Mouse (Mus musculus) liver, embryonic 12.5 days (tissue): ENCODE measurements around the gene Pbxip1. TPM values are rescaled to one million over a fixed set of nuclear protein-coding genes. Genes with fewer than 3 reads are reported as not detected.

ENCODE experiments used
- ATAC-seq: fragments of 200-750 bp; cut with Nextera tagmentation; 2 replicates; pipeline ENCODE4 v1.8.0; 2017; ENCODE audit warnings: moderate number of reproducible peaks, mild to moderate bottlenecking, moderate library complexity
- H3K27ac ChIP-seq: fragments of 300-500 bp; sonication (generic); 2 replicates; pipeline ENCODE4 v1.5.1; 2016; ENCODE audit warnings: mild to moderate bottlenecking
- H3K27me3 ChIP-seq: fragments of 300-500 bp; sonication (generic); replicated peaks from 2 replicates; pipeline ENCODE4 v1.6.1; 2016; ENCODE audit warnings: mild to moderate bottlenecking, moderate library complexity
- H3K36me3 ChIP-seq: fragments of 300-500 bp; sonication (generic); 2 replicates; pipeline ENCODE4 v1.6.1; 2016; ENCODE audit warnings: mild to moderate bottlenecking, moderate library complexity
- H3K4me1 ChIP-seq: fragments of 300-500 bp; sonication (generic); 2 replicates; pipeline ENCODE4 v1.6.1; 2016
- H3K4me2 ChIP-seq: fragments of 300-500 bp; sonication (generic); 2 replicates; pipeline ENCODE4 v1.6.1; 2016; ENCODE audit warnings: mild to moderate bottlenecking, moderate library complexity
- H3K4me3 ChIP-seq: fragments of 300-500 bp; sonication (generic); 2 replicates; pipeline ENCODE4 v1.5.1; 2016; ENCODE audit warnings: mild to moderate bottlenecking, moderate library complexity
- H3K9ac ChIP-seq: fragments of 300-500 bp; sonication (generic); 2 replicates; pipeline ENCODE4 v1.6.1; 2016; ENCODE audit warnings: mild to moderate bottlenecking, moderate library complexity
- H3K9me3 ChIP-seq: fragments of 300-500 bp; sonication (generic); replicated peaks from 2 replicates; pipeline ENCODE4 v1.6.1; 2016; ENCODE audit warnings: mild to moderate bottlenecking, moderate library complexity
- WGBS: fragments of 180-500 bp; shearing (Covaris S2); methylation state at CpG from one replicate; pipeline ENCODE4 v1.1.7; 2016; ENCODE audit not compliant: insufficient replicate concordance; 5-methylcytosine and 5-hydroxymethylcytosine counted together
- polyA plus RNA-seq: library from polyadenylated mRNA; unstranded; fragments of >200 nt; fragmentation: Nextera tagmentation; extraction: Ambion mirVana; gene quantifications from 2 replicates; pipeline ENCODE4 v1.2.1, GENCODE M21; 2016

Pbxip1 gene
- polyA plus RNA-seq, 1 experiment from 2014 or later: 9.2 TPM

DNA sequence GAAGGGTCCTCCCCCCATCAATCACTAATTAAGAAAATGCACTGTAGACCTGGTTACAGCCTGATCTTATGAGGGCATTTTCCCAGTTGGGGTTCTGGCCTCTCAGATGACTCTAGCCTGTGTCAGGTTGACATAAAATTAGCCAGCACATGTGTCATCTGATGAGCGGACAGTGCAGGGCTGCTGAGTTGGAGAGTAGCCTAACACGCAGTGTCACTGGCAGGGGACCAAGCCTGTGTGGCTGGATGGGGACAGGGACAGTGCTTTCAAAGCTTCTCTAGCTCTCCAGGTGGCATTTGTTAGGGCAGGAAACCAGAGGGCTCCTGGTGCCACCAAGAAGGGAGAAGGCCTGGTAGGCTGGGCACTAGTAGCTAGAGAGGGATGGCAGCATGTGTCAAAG lies 4.2 kb downstream of the Pbxip1 start:
- Histone ChIP-seq H3K36me3 (peaks cover 12% of the 10 kb centered on the region), H3K9me3 (no peaks in the 10 kb centered on the region), H3K4me2 (no peak overlapping the region), H3K4me1 (peaks cover 24% of the 10 kb centered on the region), H3K27me3 (no peaks in the 10 kb centered on the region), H3K9ac (no peak overlapping the region), H3K4me3 (no peak overlapping the region), H3K27ac (no peak overlapping the region)
- no peak for ATAC-seq
- WGBS: 84% methylated on average over 2 of the region's 2 CpGs

DNA sequence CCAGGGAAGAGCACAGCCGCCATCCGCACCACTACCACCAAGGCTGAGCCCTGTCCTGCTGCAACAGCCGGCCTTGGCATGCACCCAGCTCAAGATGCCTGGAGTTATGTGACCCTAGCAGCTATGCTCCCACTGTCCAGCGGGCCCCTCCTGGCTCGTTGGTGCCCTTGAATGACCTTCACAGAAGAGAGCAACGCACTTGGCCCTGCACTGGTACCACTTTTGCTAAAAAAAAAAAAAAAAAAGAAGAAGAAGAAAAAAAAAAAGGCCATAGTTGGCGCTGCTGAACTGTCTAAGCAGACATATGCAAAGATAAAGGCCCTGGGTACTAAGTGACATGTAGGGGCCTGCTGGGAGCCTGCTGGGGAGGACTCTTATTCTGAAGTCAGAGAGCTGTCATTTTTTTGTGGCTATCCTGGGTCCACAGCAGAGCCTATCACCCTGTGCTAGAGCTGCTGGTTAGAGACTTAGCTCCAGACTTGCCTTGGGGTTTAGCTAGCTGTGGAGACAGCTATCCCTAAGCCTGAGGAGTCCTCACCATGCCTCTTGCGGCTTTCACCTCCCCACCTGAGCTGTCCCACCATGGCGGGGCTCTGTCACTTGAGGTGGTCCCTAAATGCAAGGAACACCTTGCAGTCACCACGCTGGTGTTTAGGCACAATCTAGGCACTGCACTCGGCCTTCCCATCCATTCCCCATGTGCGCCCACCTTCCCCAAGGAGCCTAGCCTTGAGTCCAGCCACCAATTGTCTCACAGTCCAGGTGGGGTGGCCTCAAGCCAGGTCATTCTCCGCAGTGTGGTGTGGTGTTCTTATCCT lies 12.4 kb downstream of the Pbxip1 start:
- H3K27ac ChIP-seq: peak overlapping the region; percentile 53
- no peaks in the 10 kb centered on the region for H3K9me3 ChIP-seq
- H3K4me3 ChIP-seq: 0 out of 2 replicates have a peak overlapping the region, but pooled peaks have one; percentile 2
- peak overlapping the region; percentile 46 for H3K4me2 ChIP-seq
- H3K27me3 ChIP-seq: no peaks in the 10 kb centered on the region
- peak overlapping the region; percentile 46 for H3K9ac ChIP-seq
- 30% methylated on average over 13 of the region's 13 CpGs for WGBS
- peak; percentile 82 for ATAC-seq
- peaks cover 43% of the 10 kb centered on the region for H3K4me1 ChIP-seq
- peaks cover 22% of the 10 kb centered on the region for H3K36me3 ChIP-seq

GRCm38 (mm10) chr3:89449541-89449940 lies 13.0 kb downstream of the Pbxip1 start:
- Histone ChIP-seq H3K4me1 (peaks cover 45% of the 10 kb centered on the region), H3K36me3 (peaks cover 22% of the 10 kb centered on the region), H3K9me3 (no peaks in the 10 kb centered on the region), H3K4me2 (peak overlapping the region; percentile 46), H3K27ac (peak overlapping the region; percentile 53), H3K4me3 (0 out of 2 replicates have a peak overlapping the region, but pooled peaks have one; percentile 2), H3K9ac (peak overlapping the region; percentile 46), H3K27me3 (no peaks in the 10 kb centered on the region)
- 14% methylated on average over 7 of the region's 7 CpGs for WGBS
- ATAC-seq: peak; percentile 67

DNA sequence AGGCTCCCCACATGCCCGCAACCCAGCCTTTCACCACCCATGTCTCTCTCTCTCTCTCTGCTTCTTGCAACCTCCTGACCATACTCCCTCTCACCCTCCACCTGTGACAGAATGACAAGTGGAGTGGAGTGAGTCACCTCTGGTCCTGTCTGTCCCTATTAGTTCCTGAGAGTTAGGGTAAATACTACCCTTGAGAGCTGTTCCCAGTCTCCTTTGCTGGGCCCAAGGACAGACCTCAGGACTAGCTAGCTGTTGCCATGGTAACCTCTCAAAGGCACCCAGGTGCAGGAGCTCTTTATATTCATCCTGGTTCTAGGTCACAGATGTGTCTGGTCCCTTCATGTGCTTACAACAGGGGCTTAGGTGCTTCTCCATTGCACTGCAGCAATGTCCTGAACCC lies 15.4 kb downstream of the Pbxip1 start:
- no peak for ATAC-seq
- Histone ChIP-seq H3K4me1 (peaks cover 54% of the 10 kb centered on the region), H3K27ac (no peak overlapping the region), H3K4me3 (no peak overlapping the region), H3K27me3 (no peaks in the 10 kb centered on the region), H3K36me3 (0 out of 2 replicates have a peak, but pooled peaks cover 5% of the 10 kb centered on the region), H3K9me3 (no peaks in the 10 kb centered on the region), H3K9ac (no peak overlapping the region), H3K4me2 (no peak overlapping the region)
- 71% methylated on average over 1 of the region's 1 CpGs for WGBS

GRCm38 (mm10) chr3:89454401-89455177 lies 18.1 kb downstream of the Pbxip1 start, which contains the start of gene Pmvk:
TSS of gene Pmvk (plus strand) at chr3:89454541.
- Histone ChIP-seq H3K9me3 (no peaks in the 10 kb centered on the region), H3K27me3 (no peaks in the 10 kb centered on the region), H3K4me2 (no peak within 1 kb of the TSS), H3K4me1 (peaks cover 57% of the 10 kb centered on the region), H3K9ac (no peak within 1 kb of the TSS), H3K36me3 (no peaks in the 10 kb centered on the region), H3K4me3 (no peak within 1 kb of the TSS), H3K27ac (no peak within 1 kb of the TSS)
- 65% methylated on average over 10 of the region's 10 CpGs for WGBS
- ATAC-seq: no peak

DNA sequence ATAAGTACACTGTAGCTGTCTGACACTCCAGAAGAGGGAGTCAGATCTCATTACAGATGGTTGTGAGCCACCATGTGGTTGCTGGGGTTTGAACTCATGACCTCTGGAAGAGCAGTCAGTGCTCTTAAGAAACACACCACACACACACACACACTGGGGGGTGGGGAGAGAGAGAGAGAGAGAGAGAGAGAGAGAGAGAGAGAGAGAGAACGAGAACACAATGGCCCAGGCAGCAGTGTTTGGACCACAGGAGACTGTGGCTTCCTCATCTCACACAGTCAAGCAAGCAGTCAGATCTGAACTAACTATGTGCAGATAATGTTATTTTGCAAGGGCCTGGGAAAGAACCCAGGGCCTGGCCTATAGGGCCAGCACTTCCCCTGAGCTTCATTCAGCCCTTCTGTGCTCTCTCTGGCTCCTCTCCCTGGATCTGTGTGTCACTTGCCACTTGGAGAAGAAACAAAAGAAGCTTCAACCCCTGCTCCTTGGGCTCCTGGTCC lies 19.3 kb downstream of the Pbxip1 start:
- H3K4me1 ChIP-seq: peaks cover 57% of the 10 kb centered on the region
- no peak overlapping the region for H3K4me3 ChIP-seq
- ATAC-seq: no peak
- H3K27me3 ChIP-seq: no peaks in the 10 kb centered on the region
- 0 out of 2 replicates have a peak, but pooled peaks cover 3% of the 10 kb centered on the region for H3K9me3 ChIP-seq
- H3K9ac ChIP-seq: no peak overlapping the region
- H3K36me3 ChIP-seq: 0 out of 2 replicates have a peak, but pooled peaks cover 4% of the 10 kb centered on the region
- no peak overlapping the region for H3K4me2 ChIP-seq
- H3K27ac ChIP-seq: no peak overlapping the region
- WGBS: 38% methylated on average over 1 of the region's 1 CpGs

GRCm38 (mm10) chr3:89456726-89457665 lies 20.5 kb downstream of the Pbxip1 start:
- Histone ChIP-seq H3K9ac (peak overlapping the region; percentile 17; the same call in 1 of the 2 replicates), H3K4me2 (peak overlapping the region; percentile 46), H3K4me3 (no peak overlapping the region), H3K9me3 (0 out of 2 replicates have a peak, but pooled peaks cover 3% of the 10 kb centered on the region), H3K36me3 (peaks cover 10% of the 10 kb centered on the region), H3K27me3 (no peaks in the 10 kb centered on the region), H3K4me1 (peaks cover 46% of the 10 kb centered on the region), H3K27ac (0 out of 2 replicates have a peak overlapping the region, but pooled peaks have one; percentile 84)
- peak; percentile 41 for ATAC-seq
- 35% methylated on average over 10 of the region's 10 CpGs for WGBS

DNA sequence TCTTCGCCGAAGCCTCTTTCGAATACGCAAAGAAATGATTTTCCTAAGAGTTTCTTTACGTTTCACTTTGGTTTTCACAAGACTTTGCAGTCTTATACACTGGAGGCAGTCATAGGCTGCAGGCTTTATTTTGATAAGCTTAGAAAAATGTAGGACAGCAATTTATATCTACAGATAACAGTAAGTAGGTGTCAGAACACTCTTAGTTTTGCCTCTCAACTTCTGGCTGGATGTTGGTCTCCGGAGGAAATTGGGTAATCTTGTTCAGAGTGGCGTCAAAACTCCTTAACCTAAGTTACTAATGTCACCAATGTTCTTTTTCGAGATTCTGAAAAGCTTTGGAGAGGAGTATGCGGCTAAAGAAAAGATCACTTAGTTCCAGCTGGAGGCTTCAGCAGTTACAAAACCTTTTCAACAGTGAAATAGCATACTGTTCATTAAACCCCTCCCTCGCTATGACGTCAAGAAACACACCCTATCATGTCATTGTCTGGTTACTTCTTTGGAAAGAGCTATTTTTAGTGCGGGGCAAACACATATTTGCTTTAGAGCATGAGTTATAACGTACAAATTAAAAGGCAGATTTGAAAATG lies 22.0 kb downstream of the Pbxip1 start:
- 0 out of 2 replicates have a peak, but pooled peaks cover 3% of the 10 kb centered on the region for H3K9me3 ChIP-seq
- H3K9ac ChIP-seq: peak overlapping the region; percentile 83; the same call in 1 of the 2 replicates
- peak overlapping the region; percentile 84 for H3K27ac ChIP-seq
- H3K4me2 ChIP-seq: peak overlapping the region; percentile 86
- H3K36me3 ChIP-seq: peaks cover 16% of the 10 kb centered on the region
- peak overlapping the region; percentile 71 for H3K4me3 ChIP-seq
- WGBS: 45% methylated on average over 13 of the region's 13 CpGs
- ATAC-seq: peak; percentile 63
- H3K4me1 ChIP-seq: peaks cover 46% of the 10 kb centered on the region
- no peaks in the 10 kb centered on the region for H3K27me3 ChIP-seq

DNA sequence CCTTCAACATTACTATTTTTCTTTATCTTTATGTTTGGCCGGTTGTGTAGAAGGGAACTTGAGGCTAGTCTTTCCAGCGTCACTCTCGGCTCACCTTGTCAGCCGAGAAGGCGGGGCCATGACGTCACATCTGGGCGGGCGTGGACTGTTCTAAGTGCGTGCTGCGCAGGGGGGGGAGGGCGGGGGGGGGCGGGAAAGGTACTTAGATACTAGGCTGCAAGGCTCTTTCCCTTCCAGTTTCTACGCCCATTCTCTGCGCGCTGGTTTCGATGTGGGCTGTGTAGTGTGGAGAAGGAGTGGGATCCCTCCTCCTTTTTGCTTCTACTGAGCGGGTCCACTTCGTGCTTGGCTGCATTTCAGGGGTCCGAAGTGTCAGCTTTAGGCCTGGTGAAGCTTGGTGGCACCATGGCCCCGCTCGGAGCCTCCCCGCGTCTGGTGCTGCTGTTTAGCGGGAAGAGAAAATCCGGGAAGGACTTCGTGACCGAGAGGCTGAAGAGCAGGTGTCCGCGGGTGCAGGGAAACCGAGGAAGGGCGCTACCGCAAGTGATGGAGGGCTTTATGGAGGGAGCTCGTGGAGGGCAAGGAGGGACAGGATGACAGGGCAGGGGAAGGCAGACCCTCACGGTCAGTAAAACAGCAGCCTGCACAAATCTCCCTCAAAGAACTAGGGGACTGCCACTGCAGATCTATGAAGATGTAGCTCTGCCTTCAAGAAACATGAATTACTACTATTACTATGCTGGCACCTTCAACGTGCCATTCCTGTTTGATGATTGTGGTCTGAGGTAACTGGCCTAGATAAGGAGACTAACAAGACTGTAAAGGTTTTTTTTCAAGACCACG lies 22.7 kb downstream of the Pbxip1 start:
- peak; percentile 85 for ATAC-seq
- H3K4me1 ChIP-seq: peaks cover 46% of the 10 kb centered on the region
- H3K4me3 ChIP-seq: peak overlapping the region; percentile 71
- H3K9ac ChIP-seq: peak overlapping the region; percentile 83
- H3K36me3 ChIP-seq: peaks cover 19% of the 10 kb centered on the region
- H3K9me3 ChIP-seq: 0 out of 2 replicates have a peak, but pooled peaks cover 3% of the 10 kb centered on the region
- WGBS: under 1% methylated on average over 32 of the region's 36 CpGs
- peak overlapping the region; percentile 86 for H3K4me2 ChIP-seq
- H3K27me3 ChIP-seq: no peaks in the 10 kb centered on the region
- H3K27ac ChIP-seq: peak overlapping the region; percentile 84

GRCm38 (mm10) chr3:89468268-89468667 lies 31.8 kb downstream of the Pbxip1 start:
- H3K36me3 ChIP-seq: peaks cover 43% of the 10 kb centered on the region
- 36% methylated on average over 4 of the region's 4 CpGs for WGBS
- no peaks in the 10 kb centered on the region for H3K4me1 ChIP-seq
- H3K27ac ChIP-seq: no peak overlapping the region
- no peak overlapping the region for H3K9ac ChIP-seq
- no peaks in the 10 kb centered on the region for H3K27me3 ChIP-seq
- no peaks in the 10 kb centered on the region for H3K9me3 ChIP-seq
- no peak for ATAC-seq
- H3K4me3 ChIP-seq: no peak overlapping the region
- H3K4me2 ChIP-seq: no peak overlapping the region
